Mouse (Mus musculus) liver, postnatal 0 days (tissue): ENCODE results near the gene Kdm2a. TPM values are rescaled to one million over a fixed set of nuclear protein-coding genes. Genes with fewer than 3 reads are reported as not detected.
A peak's percentile ranks its signal among the peaks of the same experiment; 100 is the strongest.

Source experiments
- ATAC-seq: fragments of 200-750 bp; cut with Nextera tagmentation; 2 replicates; pipeline ENCODE4 v1.8.0; 2017; ENCODE audit warnings: mild to moderate bottlenecking, moderate library complexity
- DNase-seq: peaks from one replicate; pipeline ENCODE4 v3.0.0-alpha.2; 2016
- H3K27ac ChIP-seq: fragments of 300-500 bp; sonication (generic); 2 replicates; pipeline ENCODE4 v1.5.1; 2014; ENCODE audit warnings: antibody characterized with exemption, moderate library complexity, mild to moderate bottlenecking, low read depth
- H3K27me3 ChIP-seq: fragments of 300-500 bp; sonication (generic); 2 replicates; pipeline ENCODE4 v1.6.1; 2014; ENCODE audit warnings: low read length, control low read depth, mixed read lengths; ENCODE audit not compliant: insufficient read depth
- H3K36me3 ChIP-seq: fragments of 300-500 bp; sonication (generic); replicated peaks from 2 replicates; pipeline ENCODE4 v1.6.1; 2014; ENCODE audit warnings: mild to moderate bottlenecking, control low read depth, low read length, moderate library complexity, mixed read lengths; ENCODE audit not compliant: insufficient read depth
- H3K4me1 ChIP-seq: fragments of 300-500 bp; sonication (generic); 2 replicates; pipeline ENCODE4 v1.6.1; 2014; ENCODE audit warnings: antibody characterized with exemption, mild to moderate bottlenecking, control low read depth; ENCODE audit not compliant: insufficient read depth
- H3K4me2 ChIP-seq: fragments of 300-500 bp; sonication (generic); 2 replicates; pipeline ENCODE4 v1.6.1; 2014; ENCODE audit warnings: low read depth, mild to moderate bottlenecking, low read length, moderate library complexity, mixed read lengths
- H3K4me3 ChIP-seq: fragments of 300-500 bp; sonication (generic); 2 replicates; pipeline ENCODE4 v1.5.1; 2014; ENCODE audit warnings: low read depth, low read length
- H3K9ac ChIP-seq: fragments of 300-500 bp; sonication (generic); replicated peaks from 2 replicates; pipeline ENCODE4 v1.6.1; 2014; ENCODE audit warnings: mild to moderate bottlenecking, moderate library complexity
- H3K9me3 ChIP-seq: fragments of 300-500 bp; sonication (generic); 2 replicates; pipeline ENCODE4 v1.6.1; 2016; ENCODE audit warnings: mild to moderate bottlenecking, control low read depth, low read length, mixed read lengths
- CTCF ChIP-seq: sonication (generic); IDR thresholded peaks from 2 replicates; pipeline ENCODE4 v1.5.1; 2016; ENCODE audit warnings: antibody characterized with exemption, low read depth
- EP300 ChIP-seq: IDR thresholded peaks from 2 replicates; pipeline ENCODE4 v1.6.1; 2016; ENCODE audit warnings: antibody characterized with exemption, low read depth, mild to moderate bottlenecking
- WGBS: fragments of 180-500 bp; shearing (Covaris S2); extraction: QIAGEN DNeasy Blood & Tissue Kit; methylation state at CpG from one replicate; pipeline ENCODE4 v1.1.7; 2014; ENCODE audit not compliant: insufficient replicate concordance; 5-methylcytosine and 5-hydroxymethylcytosine counted together
- polyA plus RNA-seq: library from polyadenylated mRNA; unstranded; fragments of >200 nt; fragmentation: Nextera tagmentation; extraction: Ambion mirVana; gene quantifications from 2 replicates; pipeline ENCODE4 v1.2.1, GENCODE M21; 2015

Kdm2a gene
- polyA plus RNA-seq = 7.8 and 8.5 TPM in 2 replicates

- Histone ChIP-seq H3K4me1 (peaks cover 19% of the 10 kb centered on the region), H3K9ac (peak within 1 kb of the TSS; percentile 78), H3K27me3 (no peaks in the 10 kb centered on the region), H3K9me3 (no peaks in the 10 kb centered on the region), H3K27ac (peak within 1 kb of the TSS; percentile 96), H3K4me3 (peak within 1 kb of the TSS; percentile 100), H3K4me2 (peak within 1 kb of the TSS; percentile 100), H3K36me3 (peaks cover 4% of the 10 kb centered on the region; the same call in 1 of the 2 replicates)
- TF ChIP-seq CTCF (no peak), EP300 (no peak)
- ATAC-seq = peak; percentile 24
- DNase-seq = peak; percentile 67
- WGBS = 2% methylated on average over 53 of the region's 82 CpGs
Observed at GRCm38 (mm10) chr19:4397798-4398629, at the start of gene Kdm2a. Gene Kdm2a, minus strand, starts transcription at chr19:4398285.

GRCm38 (mm10) chr19:4447445-4447844 lies 49.4 kb upstream of the Kdm2a start:
- 74% methylated on average over 9 of the region's 9 CpGs for WGBS
- Histone ChIP-seq H3K4me2 (no peak overlapping the region), H3K9ac (no peak overlapping the region), H3K9me3 (no peaks in the 10 kb centered on the region), H3K27ac (no peak overlapping the region), H3K4me1 (no peaks in the 10 kb centered on the region), H3K27me3 (no peaks in the 10 kb centered on the region), H3K4me3 (no peak overlapping the region), H3K36me3 (no peaks in the 10 kb centered on the region)
- no peak for TF ChIP-seq EP300
- TF ChIP-seq CTCF = no peak
- ATAC-seq (no peak), DNase-seq (no peak)

- no peak for TF ChIP-seq EP300
- no peak for TF ChIP-seq CTCF
- ATAC-seq = no peak
- no peaks in the 10 kb centered on the region for H3K27me3 ChIP-seq
- no peak overlapping the region for H3K4me3 ChIP-seq
- no peaks in the 10 kb centered on the region; the same call in 1 of the 2 replicates for H3K4me1 ChIP-seq
- no peaks in the 10 kb centered on the region for H3K9me3 ChIP-seq
- 76% methylated on average over 8 of the region's 8 CpGs for whole genome bisulfite sequencing
- H3K4me2 ChIP-seq = no peak overlapping the region
- H3K9ac ChIP-seq = no peak overlapping the region
- no peak for DNase-seq
- H3K36me3 ChIP-seq = no peaks in the 10 kb centered on the region
- H3K27ac ChIP-seq = no peak overlapping the region
Observed at GRCm38 (mm10) chr19:4446661-4447420, 48.8 kb upstream of the Kdm2a start.

- Histone ChIP-seq H3K4me1 (peaks cover 18% of the 10 kb centered on the region), H3K4me2 (no peak overlapping the region), H3K4me3 (no peak overlapping the region), H3K27me3 (peaks cover 16% of the 10 kb centered on the region), H3K9me3 (no peaks in the 10 kb centered on the region), H3K27ac (peak overlapping the region; percentile 89), H3K36me3 (no peaks in the 10 kb centered on the region), H3K9ac (no peak overlapping the region)
- TF ChIP-seq EP300 = no peak
- TF ChIP-seq CTCF = peak; percentile 86
- WGBS = 11% methylated on average over 3 of the region's 3 CpGs
- ATAC-seq = no peak
- peak; percentile 80 for DNase-seq
Observed at GRCm38 (mm10) chr19:4442408-4442807, 44.3 kb upstream of the Kdm2a start.

- peak overlapping the region; percentile 89 for H3K27ac ChIP-seq
- H3K36me3 ChIP-seq = no peaks in the 10 kb centered on the region
- 0 out of 2 replicates have a peak, but pooled peaks have one; percentile 17 for TF ChIP-seq EP300
- TF ChIP-seq CTCF = no peak
- H3K9me3 ChIP-seq = no peaks in the 10 kb centered on the region
- peaks cover 16% of the 10 kb centered on the region for H3K27me3 ChIP-seq
- WGBS = 29% methylated on average over 10 of the region's 10 CpGs
- H3K9ac ChIP-seq = no peak overlapping the region
- H3K4me3 ChIP-seq = no peak overlapping the region
- 0 out of 2 replicates have a peak overlapping the region, but pooled peaks have one; percentile 1 for H3K4me2 ChIP-seq
- DNase-seq (peak; percentile 65), ATAC-seq (peak; percentile 82)
- peaks cover 18% of the 10 kb centered on the region for H3K4me1 ChIP-seq
Observed at GRCm38 (mm10) chr19:4441621-4442161, 43.6 kb upstream of the Kdm2a start.
